Mouse (Mus musculus): ENCODE measurements around the gene Iqsec1.

DNA sequence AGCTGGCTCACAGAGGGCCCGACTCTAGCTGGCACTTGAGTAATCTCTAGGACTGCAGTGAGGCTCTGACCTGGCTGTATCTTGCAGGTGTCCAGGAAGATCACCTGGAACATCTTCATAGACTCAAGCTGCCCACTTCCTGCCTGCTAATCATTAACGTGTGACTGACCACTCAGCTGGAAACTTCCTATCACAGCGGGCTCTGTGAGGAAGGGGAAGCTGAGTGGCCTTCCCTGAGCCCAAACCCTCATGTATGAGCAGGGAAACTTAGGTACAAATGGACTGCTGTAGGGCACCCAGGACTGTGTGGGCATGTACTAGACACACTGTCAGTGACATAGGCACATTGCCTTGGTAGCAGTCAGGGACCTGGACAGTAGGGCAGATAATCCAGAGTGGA, 268.3 kb downstream of the Iqsec1 start:
- TF ChIP-seq CTCF (conservative IDR thresholded peaks at IDR 0.05 in 1 of 2, IDR thresholded peaks at IDR 0.05 in 1 of 2; ENCODE audit: low read depth in 2 of 2, low read length in 2 of 2): no peak
- no peak for TF ChIP-seq MAX (IDR thresholded peaks at IDR 0.05; ENCODE audit: low read length)
- no peak for TF ChIP-seq MEF2A (IDR thresholded peaks at IDR 0.05; ENCODE audit: borderline replicate concordance, low read depth, low read length)
- no peak for TF ChIP-seq JUND (conservative IDR thresholded peaks at IDR 0.05; ENCODE audit: low read depth, low read length)
- TF ChIP-seq TBP (conservative IDR thresholded peaks at IDR 0.05; ENCODE audit: low read depth, low read length): no peak
- no peak for TF ChIP-seq POLR2A (IDR thresholded peaks at IDR 0.05; ENCODE audit: low read depth, low read length)
- no peak for TF ChIP-seq MYC (IDR thresholded peaks at IDR 0.05; ENCODE audit: low read depth, low read length)
- no peak for TF ChIP-seq E2F4 (IDR thresholded peaks at IDR 0.05; ENCODE audit: insufficient replicate concordance, low read depth, low read length)
- no peak; the same call in 1 of the 2 replicates for TF ChIP-seq EP300 (IDR thresholded peaks at IDR 0.05; ENCODE audit: low read length)
- no peak for TF ChIP-seq ETS1 (conservative IDR thresholded peaks at IDR 0.05; ENCODE audit: low read depth, low read length)
- TF ChIP-seq MAFK (IDR thresholded peaks at IDR 0.05; ENCODE audit: insufficient replicate concordance, low read length): no peak
- TF ChIP-seq ZC3H11A (IDR thresholded peaks at IDR 0.05; ENCODE audit: low read depth, low read length): no peak
